Mouse (Mus musculus): ENCODE results near the gene Rpl23a. TPM values are rescaled to one million over a fixed set of nuclear protein-coding genes. Genes with fewer than 3 reads are reported as not detected.
"Not testable (repeated sequence)": the region's sequence is repeated elsewhere in the genome, so short reads cannot be mapped to it uniquely, and the experiment has no call there.

Rpl23a gene
- total and polyA plus RNA-seq, 3 experiments, result 2,992 to 3,939 (median 3,361) TPM

DNA sequence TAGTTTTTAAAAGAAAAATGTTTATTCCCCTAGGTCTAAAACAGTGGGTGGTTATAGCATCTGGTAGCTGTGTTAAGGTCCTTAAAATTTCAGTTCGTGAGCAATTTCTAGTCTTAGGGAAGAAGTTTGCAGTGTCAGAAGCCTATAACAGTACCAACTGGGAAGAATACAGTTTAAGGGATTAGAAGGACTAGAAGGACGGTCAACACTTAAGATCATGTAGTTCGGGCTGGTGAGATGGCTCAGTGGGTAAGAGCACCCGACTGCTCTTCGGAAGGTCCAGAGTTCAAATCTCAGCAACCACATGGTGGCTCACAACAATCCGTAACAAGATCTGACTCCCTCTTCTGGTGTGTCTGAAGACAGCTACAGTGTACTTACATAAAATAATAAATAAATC, 1.3 kb upstream of the Rpl23a start:
- Histone ChIP-seq H3K79me2 (replicated peaks; ENCODE audit: control insufficient read depth, extremely low read depth, insufficient read depth, poor library complexity, severe bottlenecking) (peaks cover 34% of the 10 kb centered on the region), H3K36me3 (replicated peaks in 1 of 2; ENCODE audit: control insufficient read depth in 1 of 2, insufficient read depth in 1 of 2, low read length in 1 of 2) (peaks cover 21 to 29% of the 10 kb centered on the region in 2 experiments), H3K4me1 (ENCODE audit: control insufficient read depth in 1 of 2, insufficient read depth in 2 of 2) (peaks cover 13 to 31% of the 10 kb centered on the region in 2 experiments)
- H3K4me2 ChIP-seq (ENCODE audit: insufficient read depth, low read depth, poor library complexity, severe bottlenecking); H3K27me3 ChIP-seq (replicated peaks); DNase-seq (ENCODE audit: extremely low read depth); H3K9me3 ChIP-seq (replicated peaks; ENCODE audit: low read length); dilution Hi-C loops (cut with MboI; ENCODE audit: extremely low pct_ligation_motif_present, extremely low pct_unique_long_range_greater_than_20kb, low sequenced_read_pairs); H3K9ac ChIP-seq (ENCODE audit: insufficient read depth, low read depth); H3K4me3 ChIP-seq (replicated peaks in 1 of 3; ENCODE audit: low read depth in 2 of 3, low read length in 2 of 3, poor library complexity in 1 of 3); H3K27ac ChIP-seq (ENCODE audit: insufficient read depth, low read depth): not testable (repeated sequence)
- TF ChIP-seq TBP (conservative IDR thresholded peaks at IDR 0.05; ENCODE audit: low read depth, low read length), result peak; percentile 71; the same call in 1 of the 2 replicates
- in situ Hi-C loops (cut with MboI; ENCODE audit: low pct_ligation_motif_present, low pct_unique_long_range_greater_than_20kb, low sequenced_read_pairs), result loop anchor here (5.0 kb wide), 1 partner anchor 48 kb away; no protein-coding TSS in a partner anchor

DNA sequence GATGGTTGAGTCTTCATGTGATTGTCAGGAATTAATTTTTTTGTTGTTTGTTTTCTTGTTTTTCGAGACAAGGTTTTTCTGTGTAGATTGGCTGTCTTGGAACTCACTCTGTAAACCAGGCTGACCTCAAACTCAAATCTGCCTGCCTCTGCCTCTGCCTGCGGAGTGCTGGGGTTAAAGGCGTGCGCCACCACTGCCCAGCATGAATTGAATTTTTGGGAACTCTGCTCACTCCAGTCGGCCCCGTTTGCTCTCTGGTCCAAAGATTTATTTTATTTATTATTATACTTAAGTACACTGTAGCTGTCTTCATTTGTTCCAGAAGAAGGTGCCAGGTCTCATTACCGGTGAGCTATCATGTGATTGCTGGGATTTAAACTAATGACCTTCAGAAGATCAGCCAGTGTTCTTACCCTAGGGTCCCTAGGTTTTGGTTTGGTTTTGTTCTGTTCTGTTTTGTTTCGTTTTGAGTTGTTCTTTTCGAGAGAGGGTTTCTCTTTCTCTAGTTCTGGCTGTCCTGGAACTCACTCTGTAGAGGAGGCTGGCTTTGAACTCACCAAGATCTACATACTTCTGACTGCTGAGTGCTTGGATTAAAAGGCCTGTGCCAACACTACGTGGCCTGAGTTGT, 615 bp upstream of the Rpl23a start:
- H3K4me2 ChIP-seq (ENCODE audit: insufficient read depth, low read depth, poor library complexity, severe bottlenecking), result peak overlapping the region; percentile 95
- H3K4me3 ChIP-seq (replicated peaks in 1 of 3; ENCODE audit: low read depth in 2 of 3, low read length in 2 of 3, poor library complexity in 1 of 3), result peak overlapping the region; percentile 45 to 96 (median 76)
- H3K27ac ChIP-seq (ENCODE audit: insufficient read depth, low read depth), result no peak overlapping the region
- in situ Hi-C loops (cut with MboI; ENCODE audit: low pct_ligation_motif_present, low pct_unique_long_range_greater_than_20kb, low sequenced_read_pairs), result no loop called here
- peaks cover 13 to 38% of the 10 kb centered on the region in 2 experiments for H3K4me1 ChIP-seq (ENCODE audit: control insufficient read depth in 1 of 2, insufficient read depth in 2 of 2)
- peaks cover 26 to 36% of the 10 kb centered on the region in 2 experiments for H3K36me3 ChIP-seq (replicated peaks in 1 of 2; ENCODE audit: control insufficient read depth in 1 of 2, insufficient read depth in 1 of 2, low read length in 1 of 2)
- H3K79me2 ChIP-seq (replicated peaks; ENCODE audit: control insufficient read depth, extremely low read depth, insufficient read depth, poor library complexity, severe bottlenecking), result peaks cover 38% of the 10 kb centered on the region
- peaks cover under 1% of the 10 kb centered on the region for H3K9me3 ChIP-seq (replicated peaks; ENCODE audit: low read length)
- DNase-seq (ENCODE audit: extremely low read depth), result peak; percentile 68
- H3K9ac ChIP-seq (ENCODE audit: insufficient read depth, low read depth), result peak overlapping the region; percentile 61
- H3K27me3 ChIP-seq (replicated peaks), result no peaks in the 10 kb centered on the region
- dilution Hi-C loops (cut with MboI; ENCODE audit: extremely low pct_ligation_motif_present, extremely low pct_unique_long_range_greater_than_20kb, low sequenced_read_pairs), result no loop called here
- TF ChIP-seq ZC3H11A (IDR thresholded peaks at IDR 0.05; ENCODE audit: low read depth, low read length) (no peak), CTCF (conservative IDR thresholded peaks at IDR 0.05 in 1 of 2, IDR thresholded peaks at IDR 0.05 in 1 of 2; ENCODE audit: low read depth in 2 of 2, low read length in 2 of 2) (0 out of 4 replicates have a peak, but pooled peaks of 1 of the 2 experiments have one; percentile 2), CHD2 (IDR thresholded peaks at IDR 0.05; ENCODE audit: low read length) (0 out of 2 replicates have a peak, but pooled peaks have one; percentile 17), BHLHE40 (IDR thresholded peaks at IDR 0.05; ENCODE audit: low read depth, low read length) (peak; percentile 64), ZKSCAN1 (IDR thresholded peaks at IDR 0.05; ENCODE audit: borderline replicate concordance, low read depth, low read length) (no peak), JUN (IDR thresholded peaks at IDR 0.05; ENCODE audit: insufficient read depth, low read depth, low read length) (peak; percentile 74), ZMIZ1 (IDR thresholded peaks at IDR 0.05; ENCODE audit: low read depth, low read length) (no peak), MEF2A (IDR thresholded peaks at IDR 0.05; ENCODE audit: borderline replicate concordance, low read depth, low read length) (0 out of 2 replicates have a peak, but pooled peaks have one; percentile 24), HCFC1 (IDR thresholded peaks at IDR 0.05; ENCODE audit: low read depth, low read length) (no peak), POLR2A (IDR thresholded peaks at IDR 0.05; ENCODE audit: low read depth, low read length) (no peak), TCF12 (IDR thresholded peaks at IDR 0.05; ENCODE audit: low read depth, low read length) (no peak), USF2 (conservative IDR thresholded peaks at IDR 0.05; ENCODE audit: low read depth, low read length) (0 out of 2 replicates have a peak, but pooled peaks have one; percentile 12), POLR2AphosphoS2 (IDR thresholded peaks at IDR 0.05; ENCODE audit: low read depth, low read length) (no peak), NRF1 (IDR thresholded peaks at IDR 0.05; ENCODE audit: low read depth, low read length) (no peak), USF1 (IDR thresholded peaks at IDR 0.05; ENCODE audit: low read depth, low read length) (peak; percentile 31; the same call in 1 of the 2 replicates), ETS1 (conservative IDR thresholded peaks at IDR 0.05; ENCODE audit: low read depth, low read length) (peak; percentile 44; the same call in 1 of the 2 replicates), RAD21 (IDR thresholded peaks at IDR 0.05; ENCODE audit: low read depth, low read length) (no peak), CHD1 (IDR thresholded peaks at IDR 0.05; ENCODE audit: low read depth, low read length) (no peak), UBTF (IDR thresholded peaks at IDR 0.05; ENCODE audit: low read depth, low read length) (no peak), EP300 (IDR thresholded peaks at IDR 0.05; ENCODE audit: low read length) (peak; percentile 75), MAFK (IDR thresholded peaks at IDR 0.05; ENCODE audit: insufficient replicate concordance, low read length) (no peak), ZNF384 (IDR thresholded peaks at IDR 0.05; ENCODE audit: low read depth, low read length) (no peak), NELFE (IDR thresholded peaks at IDR 0.05; ENCODE audit: low read depth, low read length) (no peak), IRF4 (IDR thresholded peaks at IDR 0.05; ENCODE audit: low read depth, low read length) (peak; percentile 95), JUND (conservative IDR thresholded peaks at IDR 0.05; ENCODE audit: low read depth, low read length) (peak; percentile 90), MAX (IDR thresholded peaks at IDR 0.05; ENCODE audit: low read length) (no peak), GABPA (IDR thresholded peaks at IDR 0.05; ENCODE audit: insufficient replicate concordance, low read depth, low read length) (no peak), MXI1 (IDR thresholded peaks at IDR 0.05; ENCODE audit: low read depth, low read length) (peak; percentile 74), MYC (IDR thresholded peaks at IDR 0.05; ENCODE audit: low read depth, low read length) (no peak), SIN3A (IDR thresholded peaks at IDR 0.05; ENCODE audit: low read length) (no peak), E2F4 (IDR thresholded peaks at IDR 0.05; ENCODE audit: insufficient replicate concordance, low read depth, low read length) (no peak)
